Mouse (Mus musculus): Measurements from ENCODE around the gene Jak1. TPM values are rescaled to one million over a fixed set of nuclear protein-coding genes. Genes with fewer than 3 reads are reported as not detected.
"Not testable (repeated sequence)": the region's sequence is repeated elsewhere in the genome, so short reads cannot be mapped to it uniquely, and the experiment has no call there.

Gene Jak1
- polyA plus RNA-seq, 1 experiment from 2014 or later: 135 TPM

DNA sequence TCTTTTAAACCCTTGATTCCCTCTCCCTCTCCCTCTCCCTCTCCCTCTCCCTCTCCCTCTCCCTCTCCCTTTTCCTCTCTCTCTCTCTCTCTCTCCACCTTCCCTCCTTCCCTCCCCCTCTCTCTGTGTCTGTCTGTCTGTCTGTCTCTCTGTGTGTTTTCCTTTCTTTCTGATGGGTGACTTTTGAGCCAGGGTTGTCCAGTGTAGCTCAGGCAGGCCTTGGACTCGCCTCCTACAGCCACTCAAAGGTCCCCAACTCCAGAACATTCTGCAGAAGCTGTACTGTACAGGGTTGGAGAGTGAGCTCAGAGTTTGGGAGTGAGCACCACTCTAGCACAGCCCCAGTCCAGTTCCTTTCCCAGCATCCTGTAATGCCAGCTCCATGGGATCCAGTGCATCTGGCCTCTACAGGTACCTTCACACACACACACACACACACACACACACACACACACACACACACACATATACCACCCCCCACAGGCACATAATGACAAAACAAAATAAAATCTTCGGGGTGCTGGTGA lies 20.9 kb upstream of the Jak1 start:
- ATAC-seq (ENCODE audit: insufficient number of reproducible peaks, insufficient read depth, low FRiP score, low read depth): no peak
- Histone ChIP-seq H3K4me2 (replicated peaks; ENCODE audit: low read depth, low read length) (no peak overlapping the region), H3K36me3 (ENCODE audit: control insufficient read depth, insufficient read depth, low read length) (no peaks in the 10 kb centered on the region), H3K9ac (replicated peaks; ENCODE audit: low read depth, low read length) (no peak overlapping the region), H3K4me1 (ENCODE audit: control insufficient read depth, insufficient read depth, low read length) (0 out of 2 replicates have a peak, but pooled peaks cover under 1% of the 10 kb centered on the region), H3K9me3 (ENCODE audit: control insufficient read depth, low read depth, low read length) (no peaks in the 10 kb centered on the region), H3K27me3 (ENCODE audit: control insufficient read depth, insufficient read depth, low read length) (no peaks in the 10 kb centered on the region), H3K27ac (ENCODE audit: low read length) (no peak overlapping the region), H3K4me3 (ENCODE audit: low read depth, low read length) (no peak overlapping the region)
- 68% methylated on average over 2 of the region's 2 CpGs for WGBS

- H3K9me3 ChIP-seq (ENCODE audit: control insufficient read depth, low read depth, low read length): no peaks in the 10 kb centered on the region
- H3K4me3 ChIP-seq (ENCODE audit: low read depth, low read length): no peak overlapping the region
- no peaks in the 10 kb centered on the region for H3K36me3 ChIP-seq (ENCODE audit: control insufficient read depth, insufficient read depth, low read length)
- no peak overlapping the region for H3K4me2 ChIP-seq (replicated peaks; ENCODE audit: low read depth, low read length)
- H3K4me1 ChIP-seq (ENCODE audit: control insufficient read depth, insufficient read depth, low read length): no peaks in the 10 kb centered on the region
- ATAC-seq (ENCODE audit: insufficient number of reproducible peaks, insufficient read depth, low FRiP score, low read depth): no peak
- 74% methylated on average over 4 of the region's 4 CpGs for WGBS
- H3K27me3 ChIP-seq (ENCODE audit: control insufficient read depth, insufficient read depth, low read length): no peaks in the 10 kb centered on the region
- H3K9ac ChIP-seq (replicated peaks; ENCODE audit: low read depth, low read length): no peak overlapping the region
- no peak overlapping the region for H3K27ac ChIP-seq (ENCODE audit: low read length)
These were observed 18.9 kb upstream of the Jak1 start for GRCm38 (mm10) chr4:101283938-101284337.

- ATAC-seq (ENCODE audit: insufficient number of reproducible peaks, insufficient read depth, low FRiP score, low read depth): no peak
- Histone ChIP-seq H3K27ac (ENCODE audit: low read length) (no peak overlapping the region), H3K4me3 (ENCODE audit: low read depth, low read length) (no peak overlapping the region), H3K4me1 (ENCODE audit: control insufficient read depth, insufficient read depth, low read length) (no peaks in the 10 kb centered on the region), H3K9me3 (ENCODE audit: control insufficient read depth, low read depth, low read length) (no peaks in the 10 kb centered on the region), H3K4me2 (replicated peaks; ENCODE audit: low read depth, low read length) (no peak overlapping the region), H3K27me3 (ENCODE audit: control insufficient read depth, insufficient read depth, low read length) (no peaks in the 10 kb centered on the region), H3K36me3 (ENCODE audit: control insufficient read depth, insufficient read depth, low read length) (no peaks in the 10 kb centered on the region), H3K9ac (replicated peaks; ENCODE audit: low read depth, low read length) (no peak overlapping the region)
- WGBS: 68% methylated on average over 1 of the region's 1 CpGs
These were observed 17.2 kb upstream of the Jak1 start for GRCm38 (mm10) chr4:101282237-101282636.

GRCm38 (mm10) chr4:101280119-101280518 lies 15.0 kb upstream of the Jak1 start:
- WGBS: 66% methylated on average over 2 of the region's 2 CpGs
- Histone ChIP-seq H3K9ac (replicated peaks; ENCODE audit: low read depth, low read length) (no peak overlapping the region), H3K4me2 (replicated peaks; ENCODE audit: low read depth, low read length) (no peak overlapping the region), H3K36me3 (ENCODE audit: control insufficient read depth, insufficient read depth, low read length) (no peaks in the 10 kb centered on the region), H3K4me1 (ENCODE audit: control insufficient read depth, insufficient read depth, low read length) (no peaks in the 10 kb centered on the region), H3K4me3 (ENCODE audit: low read depth, low read length) (no peak overlapping the region), H3K27ac (ENCODE audit: low read length) (no peak overlapping the region), H3K9me3 (ENCODE audit: control insufficient read depth, low read depth, low read length) (no peaks in the 10 kb centered on the region), H3K27me3 (ENCODE audit: control insufficient read depth, insufficient read depth, low read length) (no peaks in the 10 kb centered on the region)
- no peak for ATAC-seq (ENCODE audit: insufficient number of reproducible peaks, insufficient read depth, low FRiP score, low read depth)

DNA sequence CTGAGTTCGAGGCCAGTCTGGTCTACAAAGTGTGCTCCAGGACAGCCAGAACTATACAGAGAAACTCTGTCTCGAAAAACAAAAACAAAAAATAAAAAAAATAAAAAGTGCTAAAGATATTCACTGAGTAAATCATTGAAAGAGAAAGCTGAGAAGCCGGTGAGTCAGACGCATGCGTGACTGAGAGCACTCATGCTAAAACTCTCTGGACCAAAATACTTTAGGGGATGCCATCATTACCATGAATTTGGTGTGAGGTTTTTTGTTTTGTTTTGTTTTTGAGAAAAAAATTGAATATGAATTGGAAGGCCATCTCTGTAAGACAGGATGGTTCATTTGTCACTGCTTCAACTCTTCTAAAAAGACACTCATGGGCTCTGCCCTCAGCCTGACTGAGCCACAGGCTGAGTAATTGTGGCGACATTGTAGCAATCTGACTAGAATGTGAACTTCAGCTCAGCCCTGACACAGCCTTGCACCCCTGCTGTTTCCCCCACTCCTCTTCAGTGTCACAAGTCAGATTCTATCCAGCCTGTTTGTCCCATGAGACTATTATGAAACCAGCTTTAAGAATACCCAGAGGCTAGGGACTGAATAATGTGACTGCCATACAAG lies 11.5 kb upstream of the Jak1 start:
- 89% methylated on average over 6 of the region's 6 CpGs for WGBS
- Histone ChIP-seq H3K9ac (replicated peaks; ENCODE audit: low read depth, low read length) (no peak overlapping the region), H3K4me1 (ENCODE audit: control insufficient read depth, insufficient read depth, low read length) (no peaks in the 10 kb centered on the region), H3K4me3 (ENCODE audit: low read depth, low read length) (no peak overlapping the region), H3K27ac (ENCODE audit: low read length) (no peak overlapping the region), H3K4me2 (replicated peaks; ENCODE audit: low read depth, low read length) (no peak overlapping the region), H3K36me3 (ENCODE audit: control insufficient read depth, insufficient read depth, low read length) (no peaks in the 10 kb centered on the region), H3K27me3 (ENCODE audit: control insufficient read depth, insufficient read depth, low read length) (no peaks in the 10 kb centered on the region), H3K9me3 (ENCODE audit: control insufficient read depth, low read depth, low read length) (no peaks in the 10 kb centered on the region)
- ATAC-seq (ENCODE audit: insufficient number of reproducible peaks, insufficient read depth, low FRiP score, low read depth): no peak

DNA sequence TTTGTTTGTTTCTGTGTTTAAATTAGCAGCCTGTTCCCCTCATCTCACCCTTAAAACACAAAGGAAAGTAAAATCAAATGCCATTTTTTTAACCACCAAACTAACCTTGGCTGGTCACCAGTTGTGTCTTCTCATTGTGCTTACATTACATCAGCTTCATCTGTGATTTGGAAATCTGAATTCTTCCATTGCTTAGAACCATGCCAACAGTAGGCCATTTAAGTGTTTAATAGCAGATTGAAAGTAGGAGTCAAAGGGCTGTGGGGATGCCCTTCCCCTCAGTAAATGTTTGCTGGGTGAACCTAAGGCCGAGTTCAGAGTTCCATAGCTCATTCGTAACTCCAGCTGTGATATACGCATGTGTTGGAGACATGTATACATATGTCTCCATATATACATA lies 10.8 kb upstream of the Jak1 start:
- Histone ChIP-seq H3K9ac (replicated peaks; ENCODE audit: low read depth, low read length) (no peak overlapping the region), H3K4me3 (ENCODE audit: low read depth, low read length) (no peak overlapping the region), H3K9me3 (ENCODE audit: control insufficient read depth, low read depth, low read length) (no peaks in the 10 kb centered on the region), H3K4me2 (replicated peaks; ENCODE audit: low read depth, low read length) (no peak overlapping the region), H3K27ac (ENCODE audit: low read length) (no peak overlapping the region), H3K27me3 (ENCODE audit: control insufficient read depth, insufficient read depth, low read length) (no peaks in the 10 kb centered on the region), H3K4me1 (ENCODE audit: control insufficient read depth, insufficient read depth, low read length) (no peaks in the 10 kb centered on the region), H3K36me3 (ENCODE audit: control insufficient read depth, insufficient read depth, low read length) (no peaks in the 10 kb centered on the region)
- no peak for ATAC-seq (ENCODE audit: insufficient number of reproducible peaks, insufficient read depth, low FRiP score, low read depth)
- 79% methylated on average over 3 of the region's 3 CpGs for WGBS

DNA sequence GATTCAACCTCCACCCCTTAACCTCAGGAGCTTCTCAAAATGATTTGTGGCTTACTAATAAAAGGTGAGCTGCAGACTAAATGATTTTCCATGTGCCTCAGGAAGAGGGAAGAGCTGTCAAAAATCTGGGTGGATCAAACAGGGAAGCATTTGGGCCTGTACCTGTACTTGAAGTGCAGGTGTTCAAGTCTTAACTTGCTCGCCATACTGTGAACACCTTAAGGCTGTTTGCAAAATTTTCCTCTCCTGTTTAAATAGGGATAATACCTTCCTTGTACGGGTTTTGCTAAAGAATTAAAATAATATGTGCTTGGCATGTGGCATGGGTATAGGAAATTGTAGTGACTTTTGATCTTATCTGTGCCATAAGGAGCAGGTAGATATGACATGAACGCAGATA lies 5.7 kb upstream of the Jak1 start:
- Histone ChIP-seq H3K27ac (ENCODE audit: low read length) (no peak overlapping the region), H3K9ac (replicated peaks; ENCODE audit: low read depth, low read length) (no peak overlapping the region), H3K9me3 (ENCODE audit: control insufficient read depth, low read depth, low read length) (no peaks in the 10 kb centered on the region), H3K36me3 (ENCODE audit: control insufficient read depth, insufficient read depth, low read length) (no peaks in the 10 kb centered on the region), H3K27me3 (ENCODE audit: control insufficient read depth, insufficient read depth, low read length) (no peaks in the 10 kb centered on the region), H3K4me3 (ENCODE audit: low read depth, low read length) (no peak overlapping the region), H3K4me1 (ENCODE audit: control insufficient read depth, insufficient read depth, low read length) (no peaks in the 10 kb centered on the region), H3K4me2 (replicated peaks; ENCODE audit: low read depth, low read length) (no peak overlapping the region)
- 76% methylated on average over 3 of the region's 3 CpGs for WGBS
- no peak for ATAC-seq (ENCODE audit: insufficient number of reproducible peaks, insufficient read depth, low FRiP score, low read depth)

- ATAC-seq (ENCODE audit: insufficient number of reproducible peaks, insufficient read depth, low FRiP score, low read depth); H3K4me1 ChIP-seq (ENCODE audit: control insufficient read depth, insufficient read depth, low read length); H3K27ac ChIP-seq (ENCODE audit: low read length); H3K27me3 ChIP-seq (ENCODE audit: control insufficient read depth, insufficient read depth, low read length); H3K9me3 ChIP-seq (ENCODE audit: control insufficient read depth, low read depth, low read length); H3K9ac ChIP-seq (replicated peaks; ENCODE audit: low read depth, low read length); H3K4me2 ChIP-seq (replicated peaks; ENCODE audit: low read depth, low read length); H3K4me3 ChIP-seq (ENCODE audit: low read depth, low read length); H3K36me3 ChIP-seq (ENCODE audit: control insufficient read depth, insufficient read depth, low read length): not testable (repeated sequence)
- 76% methylated on average over 1 of the region's 1 CpGs for WGBS
These were observed 3.4 kb upstream of the Jak1 start for GRCm38 (mm10) chr4:101268506-101268905.

GRCm38 (mm10) chr4:101265523-101265922 lies 441 bp upstream of the Jak1 start:
- Histone ChIP-seq H3K4me1 (ENCODE audit: control insufficient read depth, insufficient read depth, low read length) (peaks cover 9% of the 10 kb centered on the region; the same call in 1 of the 2 replicates), H3K4me3 (ENCODE audit: low read depth, low read length) (peak overlapping the region; percentile 87), H3K27me3 (ENCODE audit: control insufficient read depth, insufficient read depth, low read length) (no peaks in the 10 kb centered on the region), H3K9ac (replicated peaks; ENCODE audit: low read depth, low read length) (no peak overlapping the region), H3K27ac (ENCODE audit: low read length) (no peak overlapping the region), H3K36me3 (ENCODE audit: control insufficient read depth, insufficient read depth, low read length) (no peaks in the 10 kb centered on the region), H3K4me2 (replicated peaks; ENCODE audit: low read depth, low read length) (peak overlapping the region; percentile 71; the same call in 1 of the 2 replicates), H3K9me3 (ENCODE audit: control insufficient read depth, low read depth, low read length) (no peaks in the 10 kb centered on the region)
- 17% methylated on average over 7 of the region's 7 CpGs for WGBS
- no peak for ATAC-seq (ENCODE audit: insufficient number of reproducible peaks, insufficient read depth, low FRiP score, low read depth)
